Mouse (Mus musculus): Measurements from ENCODE around the gene Rasa2.
"Not testable (repeated sequence)": the region's sequence is repeated elsewhere in the genome, so short reads cannot be mapped to it uniquely, and the experiment has no call there.

Rasa2 gene

GRCm38 (mm10) chr9:96589346-96589745, 42.1 kb downstream of the Rasa2 start:
- no peak for DNase-seq (ENCODE audit: low read depth in 1 of 2, low spot score in 2 of 2)

DNA sequence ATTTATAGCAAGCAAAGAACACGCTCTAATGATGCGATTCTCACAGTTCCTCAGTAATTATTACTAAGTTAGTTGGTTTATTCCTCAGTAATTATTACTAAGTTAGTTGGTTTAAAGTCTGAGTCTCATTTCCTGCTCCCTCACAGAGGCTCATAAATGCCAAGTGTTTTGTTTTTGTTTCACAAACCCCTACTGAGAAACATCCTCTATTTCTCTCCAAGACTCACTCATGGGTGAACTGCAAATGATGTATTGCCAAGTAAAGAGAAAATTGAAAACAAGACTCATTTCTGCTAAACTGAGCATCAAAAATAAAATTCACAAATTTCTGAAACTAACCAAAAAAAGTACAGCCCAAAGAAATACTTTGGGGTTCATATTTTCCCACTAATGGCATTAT, 47.9 kb downstream of the Rasa2 start:
- no peak for DNase-seq (ENCODE audit: low read depth in 1 of 2, low spot score in 2 of 2)

- no peak for DNase-seq (ENCODE audit: low read depth in 1 of 2, low spot score in 2 of 2)
These were observed 48.3 kb downstream of the Rasa2 start for GRCm38 (mm10) chr9:96583076-96583475.

GRCm38 (mm10) chr9:96578190-96578589, 53.2 kb downstream of the Rasa2 start:
- no peak for DNase-seq (ENCODE audit: low read depth in 1 of 2, low spot score in 2 of 2)

DNA sequence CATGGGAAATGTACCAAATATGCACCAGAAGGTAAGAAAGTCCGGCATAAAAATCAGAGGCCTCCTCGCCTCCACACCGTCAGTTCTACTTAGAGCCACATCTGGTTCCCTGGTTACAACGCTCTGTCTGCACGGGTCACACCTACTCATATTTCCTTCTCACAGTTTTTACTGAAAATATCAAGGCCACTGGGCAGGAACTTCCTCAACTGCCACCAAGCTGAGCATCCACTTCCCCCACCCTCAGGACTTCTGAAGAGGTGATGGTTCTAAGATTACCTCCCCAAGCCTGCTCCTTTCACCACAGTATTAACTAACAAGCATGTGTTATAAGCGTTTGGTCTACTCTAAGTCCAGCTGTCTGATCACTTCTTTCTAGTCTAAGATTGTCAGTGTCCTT, 53.7 kb downstream of the Rasa2 start:
- DNase-seq (ENCODE audit: low read depth in 1 of 2, low spot score in 2 of 2) = no peak

- no peak for DNase-seq (ENCODE audit: low read depth in 1 of 2, low spot score in 2 of 2)
These were observed 58.2 kb downstream of the Rasa2 start for GRCm38 (mm10) chr9:96573252-96573651.

DNA sequence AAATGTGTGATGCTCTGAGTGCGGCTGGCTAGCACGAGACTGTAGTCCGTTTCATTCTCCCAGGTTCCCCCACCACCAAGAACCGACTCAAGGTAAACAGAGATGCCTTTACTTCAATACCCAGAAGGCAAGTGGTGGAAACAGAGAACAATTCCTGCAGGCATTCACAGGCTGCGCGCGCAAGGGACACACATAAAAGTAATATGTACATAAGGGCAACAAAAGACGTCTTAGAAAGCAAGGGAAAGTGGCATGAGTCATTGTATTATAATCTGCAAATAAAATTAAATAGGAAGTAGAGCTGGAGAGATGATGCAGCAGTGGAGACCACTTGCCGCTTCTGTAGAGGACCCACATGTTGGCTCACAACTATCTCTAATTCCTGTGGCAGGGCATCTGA, 58.7 kb downstream of the Rasa2 start:
- no peak for DNase-seq (ENCODE audit: low read depth in 1 of 2, low spot score in 2 of 2)

DNA sequence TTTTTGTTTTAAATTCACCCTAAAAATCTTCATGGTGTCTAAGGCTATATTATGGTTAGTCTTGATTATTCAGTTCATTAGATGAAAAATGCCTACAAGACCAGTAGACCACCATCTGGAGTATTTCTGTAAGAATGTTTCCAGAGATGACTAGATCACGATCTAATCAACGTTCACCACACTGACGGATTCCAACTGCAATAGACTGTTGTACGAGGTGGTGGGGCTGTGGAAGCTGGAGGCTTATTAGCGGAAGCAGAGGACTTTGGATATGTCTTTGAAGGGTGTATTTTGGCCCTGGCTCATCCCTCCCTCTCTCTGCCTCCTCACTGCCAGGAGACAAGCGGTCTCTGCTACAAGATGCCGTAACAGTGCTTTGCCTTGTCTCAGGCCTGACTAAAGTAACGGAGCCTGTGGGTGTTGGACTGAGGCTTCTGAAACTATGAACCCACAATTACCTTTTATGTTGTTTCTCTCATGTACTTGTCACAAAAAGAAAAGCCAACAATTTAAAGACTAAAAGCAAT, 64.9 kb downstream of the Rasa2 start:
- DNase-seq (ENCODE audit: low read depth in 1 of 2, low spot score in 2 of 2) = no peak

GRCm38 (mm10) chr9:96563501-96563900, 67.9 kb downstream of the Rasa2 start:
- no peak for DNase-seq (ENCODE audit: low read depth in 1 of 2, low spot score in 2 of 2)

DNA sequence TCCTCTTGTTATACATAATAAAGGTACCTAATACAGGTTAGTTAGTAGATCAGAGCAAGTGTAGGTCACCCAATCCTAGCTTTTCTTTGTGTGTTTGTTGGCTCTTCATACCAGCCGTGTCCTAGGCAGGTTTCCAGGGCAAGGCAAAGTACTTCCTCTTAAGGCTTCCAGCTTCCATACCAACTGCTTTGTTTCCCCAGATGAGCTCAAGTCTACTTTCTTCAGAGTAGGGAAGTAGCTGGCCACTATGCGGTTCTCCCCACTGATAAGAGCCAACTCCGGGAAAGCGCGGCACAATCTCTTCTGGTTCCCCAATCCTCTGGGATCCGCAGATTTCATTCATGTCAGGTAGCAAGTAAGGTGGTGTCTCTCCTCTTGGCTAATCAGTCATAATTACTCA, 72.3 kb downstream of the Rasa2 start:
- no peak for DNase-seq (ENCODE audit: low read depth in 1 of 2, low spot score in 2 of 2)

- no peak for DNase-seq (ENCODE audit: low read depth in 1 of 2, low spot score in 2 of 2)
These were observed 72.8 kb downstream of the Rasa2 start for GRCm38 (mm10) chr9:96558594-96558993.

DNA sequence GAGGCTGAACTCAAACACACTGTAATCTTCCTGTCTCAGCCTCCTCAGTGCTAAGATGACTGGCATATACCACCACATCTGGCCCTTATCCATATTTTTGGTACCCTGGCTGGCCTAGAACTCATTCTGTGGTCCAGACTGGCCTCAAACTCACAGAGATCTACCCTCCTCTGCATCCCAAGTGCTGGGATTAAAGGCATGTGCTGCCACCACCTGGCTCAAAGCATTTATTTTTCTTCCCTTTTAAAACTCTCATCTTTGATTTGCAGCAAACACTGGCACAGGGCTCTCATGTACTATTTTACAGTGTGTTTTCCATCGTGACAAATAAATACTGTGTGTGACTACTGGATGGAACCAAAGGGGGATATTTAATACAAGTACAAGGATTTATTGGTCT, 77.3 kb downstream of the Rasa2 start:
- no peak for DNase-seq (ENCODE audit: low read depth in 1 of 2, low spot score in 2 of 2)

DNA sequence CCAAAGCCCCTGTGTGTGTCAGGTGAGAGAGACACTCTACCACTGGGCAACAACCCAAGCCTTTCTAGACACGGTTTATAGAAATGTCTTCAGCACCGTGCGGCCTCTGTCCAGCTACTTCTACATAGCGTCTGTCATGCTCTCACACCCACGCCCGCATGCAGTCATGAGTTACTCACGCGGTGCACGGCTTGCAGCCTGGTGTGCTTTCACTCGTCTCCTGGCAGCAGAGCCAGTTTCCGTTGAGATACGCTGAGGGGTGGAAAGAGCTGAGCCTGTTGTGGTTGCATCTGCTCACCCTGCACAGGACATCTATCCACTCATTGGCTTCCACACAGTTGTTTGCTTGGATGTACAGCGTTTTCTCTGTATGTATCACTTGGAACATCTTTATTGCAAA, 86.0 kb downstream of the Rasa2 start:
- DNase-seq (ENCODE audit: low read depth in 1 of 2, low spot score in 2 of 2) = no peak

DNA sequence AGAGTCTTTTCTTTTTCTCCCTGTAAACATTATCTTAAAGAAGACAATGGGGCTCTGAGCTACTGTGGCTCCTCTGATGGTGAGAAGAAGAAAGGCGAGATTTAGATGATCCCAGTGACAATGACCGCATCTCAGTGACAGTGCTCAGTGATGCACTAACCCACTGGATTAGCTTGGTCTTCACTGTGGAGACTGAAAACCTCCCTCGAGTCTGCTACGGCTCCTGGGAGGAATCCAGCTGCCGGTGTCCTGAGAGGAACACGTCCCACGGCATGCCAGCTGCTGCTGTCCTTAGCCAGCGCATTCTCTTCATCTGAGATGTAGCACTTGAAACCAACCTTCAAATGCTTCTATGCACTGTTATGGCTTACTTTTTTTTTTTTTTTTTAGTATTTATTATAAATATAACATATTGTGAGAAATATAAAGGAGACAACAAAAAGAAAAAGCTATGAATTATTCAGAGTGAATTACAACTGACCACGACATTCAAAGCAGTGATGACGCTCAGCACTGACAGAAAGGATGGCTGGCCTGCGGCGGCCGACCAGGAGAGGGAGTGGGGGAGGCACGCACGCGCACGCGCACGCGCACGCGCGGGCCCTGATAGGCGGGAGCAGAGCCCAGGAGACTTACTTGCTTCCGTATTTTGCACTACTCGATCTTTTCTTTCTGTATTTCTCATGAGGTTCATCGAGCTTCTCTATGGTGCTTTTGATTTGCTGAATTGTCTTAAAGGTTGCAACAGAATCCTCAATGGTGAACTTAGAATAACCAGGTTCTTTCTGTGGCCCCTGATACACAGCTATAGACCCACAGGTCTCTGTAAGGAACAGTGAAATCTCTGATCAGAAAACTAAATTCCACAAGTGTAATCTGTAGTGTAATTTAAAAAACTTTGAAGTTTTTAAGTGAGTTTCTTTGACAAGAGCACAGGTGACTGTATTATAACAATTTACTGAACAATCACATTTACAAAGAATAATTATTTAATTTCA, 87.5 kb downstream of the Rasa2 start:
- peak; percentile 22 to 42 for DNase-seq (ENCODE audit: low read depth in 1 of 2, low spot score in 2 of 2)

- no peak for DNase-seq (ENCODE audit: low read depth in 1 of 2, low spot score in 2 of 2)
These were observed 92.5 kb downstream of the Rasa2 start for GRCm38 (mm10) chr9:96538916-96539315.

GRCm38 (mm10) chr9:96537615-96537919, 93.8 kb downstream of the Rasa2 start:
- no peak for DNase-seq (ENCODE audit: low read depth in 1 of 2, low spot score in 2 of 2)

GRCm38 (mm10) chr9:96536895-96537614, 94.4 kb downstream of the Rasa2 start:
- DNase-seq (ENCODE audit: low read depth in 1 of 2, low spot score in 2 of 2) = no peak

- not testable (repeated sequence) for DNase-seq (ENCODE audit: low read depth in 1 of 2, low spot score in 2 of 2)
These were observed 95.3 kb downstream of the Rasa2 start for GRCm38 (mm10) chr9:96536093-96536492.

- no peak for DNase-seq (ENCODE audit: low read depth in 1 of 2, low spot score in 2 of 2)
These were observed 96.0 kb downstream of the Rasa2 start for GRCm38 (mm10) chr9:96535431-96535830.

DNA sequence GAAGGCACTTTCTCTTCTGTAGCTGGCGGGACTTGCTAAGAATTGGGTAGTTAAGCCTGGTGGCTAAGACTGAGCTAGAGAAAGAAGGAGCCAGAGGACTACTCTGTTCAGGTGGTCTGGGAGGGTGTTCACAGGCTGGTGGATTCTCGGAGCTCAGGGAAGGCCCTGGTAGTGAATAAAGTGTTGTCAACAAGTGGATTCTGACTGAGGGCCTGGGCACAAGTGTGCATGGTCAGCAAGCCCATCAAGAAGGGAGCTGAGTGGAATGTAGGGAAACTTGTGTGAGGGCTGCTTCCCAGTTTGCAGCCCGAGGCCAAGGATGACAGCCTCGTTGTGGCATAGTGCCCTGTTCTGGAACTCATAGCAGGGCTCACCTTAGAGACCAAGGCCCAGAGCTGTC, 97.2 kb downstream of the Rasa2 start:
- no peak for DNase-seq (ENCODE audit: low read depth in 1 of 2, low spot score in 2 of 2)

- DNase-seq (ENCODE audit: low read depth in 1 of 2, low spot score in 2 of 2) = no peak
These were observed 97.9 kb downstream of the Rasa2 start for GRCm38 (mm10) chr9:96533476-96533875.

DNA sequence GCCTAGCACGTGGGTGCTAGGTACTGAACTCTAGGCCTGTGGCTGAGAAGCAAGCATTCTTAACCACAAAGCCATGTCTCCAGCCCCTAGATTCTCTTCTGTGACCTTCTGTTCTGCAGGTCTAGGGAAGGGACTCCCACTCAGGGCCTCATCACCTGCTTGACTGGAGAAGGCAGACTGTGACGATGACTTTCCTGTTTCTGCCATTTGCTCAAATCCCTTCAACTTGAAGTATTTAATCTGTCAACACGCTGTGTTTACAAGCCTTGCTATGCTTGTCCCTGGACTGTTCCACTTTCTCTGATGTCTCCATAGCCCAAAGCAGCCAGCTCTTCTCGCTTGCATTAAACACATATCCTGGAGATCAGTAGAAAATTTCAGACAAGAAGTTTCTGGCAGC, 98.9 kb downstream of the Rasa2 start:
- DNase-seq (ENCODE audit: low read depth in 1 of 2, low spot score in 2 of 2) = no peak
